Mouse (Mus musculus) forebrain, embryonic 13.5 days (tissue): Measurements from ENCODE around the gene Cilp. TPM values are rescaled to one million over a fixed set of nuclear protein-coding genes. Genes with fewer than 3 reads are reported as not detected.
"Not testable (repeated sequence)": the region's sequence is repeated elsewhere in the genome, so short reads cannot be mapped to it uniquely, and the experiment has no call there.

Source experiments
- ATAC-seq: fragments of 200-750 bp; cut with Nextera tagmentation; 2 replicates; pipeline ENCODE4 v1.8.0; 2017
- H3K27ac ChIP-seq: fragments of 300-500 bp; sonication (generic); 2 replicates; pipeline ENCODE4 v1.5.1; 2015; ENCODE audit warnings: inconsistent platforms, mild to moderate bottlenecking, moderate library complexity
- H3K27me3 ChIP-seq: fragments of 300-500 bp; sonication (generic); 2 replicates; pipeline ENCODE4 v1.6.1; 2015; ENCODE audit warnings: mild to moderate bottlenecking, inconsistent platforms
- H3K36me3 ChIP-seq: fragments of 300-500 bp; sonication (generic); 2 replicates; pipeline ENCODE4 v1.6.1; 2015; ENCODE audit warnings: mild to moderate bottlenecking, inconsistent platforms; ENCODE audit not compliant: poor library complexity, severe bottlenecking
- H3K4me1 ChIP-seq: fragments of 300-500 bp; sonication (generic); 2 replicates; pipeline ENCODE4 v1.6.1; 2015; ENCODE audit warnings: inconsistent platforms
- H3K4me2 ChIP-seq: fragments of 300-500 bp; sonication (generic); 2 replicates; pipeline ENCODE4 v1.6.1; 2015; ENCODE audit warnings: inconsistent platforms, mild to moderate bottlenecking, moderate library complexity
- H3K4me3 ChIP-seq: fragments of 300-500 bp; sonication (generic); 2 replicates; pipeline ENCODE4 v1.5.1; 2015; ENCODE audit warnings: mild to moderate bottlenecking, inconsistent platforms
- H3K9ac ChIP-seq: fragments of 300-500 bp; sonication (generic); 2 replicates; pipeline ENCODE4 v1.6.1; 2015; ENCODE audit warnings: mild to moderate bottlenecking, inconsistent platforms
- H3K9me3 ChIP-seq: fragments of 300-500 bp; sonication (generic); replicated peaks from 2 replicates; pipeline ENCODE4 v1.6.1; 2016; ENCODE audit warnings: inconsistent platforms
- WGBS: fragments of 180-500 bp; shearing (Covaris S2); methylation state at CpG from one replicate; pipeline ENCODE4 v1.1.7; 2015; 5-methylcytosine and 5-hydroxymethylcytosine counted together
- polyA plus RNA-seq: library from polyadenylated mRNA; unstranded; fragments of >200 nt; fragmentation: Nextera tagmentation; extraction: Ambion mirVana; gene quantifications from 2 replicates; pipeline ENCODE4 v1.2.1, GENCODE M21; 2015

The Cilp gene
- polyA plus RNA-seq, 1 experiment from 2014 or later, result 0.28 TPM

- no peaks in the 10 kb centered on the region for H3K36me3 ChIP-seq
- H3K27ac ChIP-seq, result peak overlapping the region; percentile 14; the same call in 1 of the 2 replicates
- 0 out of 2 replicates have a peak, but pooled peaks cover 3% of the 10 kb centered on the region for H3K27me3 ChIP-seq
- ATAC-seq, result no peak
- WGBS, result 69% methylated on average over 5 of the region's 5 CpGs
- H3K4me3 ChIP-seq, result no peak overlapping the region
- H3K4me2 ChIP-seq, result no peak overlapping the region
- H3K4me1 ChIP-seq, result peaks cover 7% of the 10 kb centered on the region; the same call in 1 of the 2 replicates
- H3K9me3 ChIP-seq, result no peaks in the 10 kb centered on the region
- 0 out of 2 replicates have a peak overlapping the region, but pooled peaks have one; percentile 28 for H3K9ac ChIP-seq
These were observed 16.7 kb downstream of the Cilp start for GRCm38 (mm10) chr9:65281536-65282151.

DNA sequence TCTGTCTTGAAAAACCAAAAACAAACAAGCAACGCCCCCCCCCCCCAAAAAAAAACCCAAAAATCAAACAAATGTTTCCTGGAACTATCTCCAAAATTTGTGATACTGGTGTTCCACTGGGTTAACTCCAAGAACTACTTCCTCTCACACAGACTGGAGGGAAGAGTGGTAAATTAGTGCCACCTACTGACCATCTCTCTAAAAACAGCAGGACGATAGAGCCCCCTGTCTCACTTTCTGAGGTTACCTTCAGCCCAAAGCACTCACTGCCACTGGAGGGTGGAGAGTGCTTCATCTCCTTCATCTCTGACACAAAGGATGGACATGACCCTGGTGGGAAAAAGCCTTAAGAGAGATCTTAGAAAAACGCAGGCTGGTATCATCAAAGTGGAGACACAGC, 18.3 kb downstream of the Cilp start:
- Histone ChIP-seq H3K27me3 (0 out of 2 replicates have a peak, but pooled peaks cover 3% of the 10 kb centered on the region), H3K9ac (no peak overlapping the region), H3K36me3 (no peaks in the 10 kb centered on the region), H3K4me1 (peaks cover 7% of the 10 kb centered on the region; the same call in 1 of the 2 replicates), H3K4me3 (no peak overlapping the region), H3K9me3 (no peaks in the 10 kb centered on the region), H3K27ac (no peak overlapping the region), H3K4me2 (no peak overlapping the region)
- WGBS, result 5% methylated on average over 3 of the region's 3 CpGs
- ATAC-seq, result peak; percentile 70

- not testable (repeated sequence) for H3K27ac ChIP-seq
- WGBS, result 90% methylated on average over 5 of the region's 5 CpGs
These were observed 23.3 kb downstream of the Cilp start for GRCm38 (mm10) chr9:65288252-65288651.

DNA sequence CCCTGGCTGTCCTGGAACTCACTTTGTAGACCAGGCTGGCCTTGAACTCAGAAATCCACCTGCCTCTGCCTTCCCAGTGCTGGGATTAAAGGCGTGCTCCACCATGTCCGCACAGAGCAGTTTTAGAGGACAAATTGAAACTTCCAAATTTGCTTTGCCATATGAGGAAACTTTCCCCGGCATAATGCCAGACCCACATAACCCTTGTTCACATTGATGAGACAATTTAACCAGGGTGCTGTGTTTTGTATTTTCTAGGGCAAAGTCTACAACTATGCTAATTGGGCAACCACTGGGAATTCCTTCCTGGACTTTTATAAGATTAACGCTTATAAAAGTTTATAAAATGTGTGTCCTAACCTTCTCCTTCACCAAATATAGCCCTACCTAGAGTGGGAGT, 25.0 kb downstream of the Cilp start:
- no peak for ATAC-seq
- Histone ChIP-seq H3K9ac (no peak overlapping the region), H3K4me1 (peaks cover 13% of the 10 kb centered on the region), H3K4me3 (no peak overlapping the region), H3K27me3 (0 out of 2 replicates have a peak, but pooled peaks cover 3% of the 10 kb centered on the region), H3K9me3 (no peaks in the 10 kb centered on the region), H3K27ac (no peak overlapping the region), H3K36me3 (no peaks in the 10 kb centered on the region), H3K4me2 (no peak overlapping the region)
- 92% methylated on average over 4 of the region's 4 CpGs for WGBS

More at GRCm38 (mm10) chr9:65288252-65288651, 23.3 kb downstream of the Cilp start:
- not testable (repeated sequence) for H3K9ac ChIP-seq, H3K36me3 ChIP-seq, H3K4me1 ChIP-seq, H3K9me3 ChIP-seq, H3K4me3 ChIP-seq, H3K4me2 ChIP-seq, ATAC-seq, H3K27me3 ChIP-seq

GRCm38 (mm10) chr9:65292421-65292820, 27.4 kb downstream of the Cilp start:
- Histone ChIP-seq H3K9me3 (no peaks in the 10 kb centered on the region), H3K4me2 (no peak overlapping the region), H3K4me3 (no peak overlapping the region), H3K4me1 (peaks cover 24% of the 10 kb centered on the region), H3K36me3 (peaks cover 9% of the 10 kb centered on the region; the same call in 1 of the 2 replicates), H3K27ac (no peak overlapping the region), H3K27me3 (no peaks in the 10 kb centered on the region), H3K9ac (no peak overlapping the region)
- no peak for ATAC-seq
- WGBS, result 92% methylated on average over 3 of the region's 3 CpGs

DNA sequence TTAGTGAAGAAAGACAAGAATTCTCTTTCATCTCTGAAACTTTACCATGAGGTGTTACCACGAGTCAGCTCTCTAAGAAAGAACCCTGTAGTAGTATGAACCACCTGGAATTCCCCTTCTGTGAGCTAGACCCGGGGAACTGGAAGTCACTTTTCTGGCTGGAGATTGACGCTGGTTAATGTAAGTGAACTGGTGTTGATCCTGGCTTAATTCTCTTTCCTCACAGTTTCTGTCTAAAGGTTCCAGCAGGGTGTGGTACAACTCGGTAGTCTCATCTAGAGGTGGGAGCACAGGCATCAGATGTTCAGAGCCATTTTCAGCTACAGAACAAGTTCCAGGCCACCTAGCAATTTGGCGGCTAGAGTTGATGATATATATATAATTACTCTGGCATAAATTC, 28.1 kb downstream of the Cilp start:
- peak overlapping the region; percentile 97 for H3K4me3 ChIP-seq

GRCm38 (mm10) chr9:65293580-65293972, 28.6 kb downstream of the Cilp start:
- Histone ChIP-seq H3K36me3 (peaks cover 16% of the 10 kb centered on the region; the same call in 1 of the 2 replicates), H3K9ac (peak overlapping the region; percentile 95), H3K4me1 (peaks cover 24% of the 10 kb centered on the region), H3K27me3 (no peaks in the 10 kb centered on the region), H3K4me2 (peak overlapping the region; percentile 85), H3K4me3 (peak overlapping the region; percentile 97), H3K27ac (peak overlapping the region; percentile 52), H3K9me3 (no peaks in the 10 kb centered on the region)
- WGBS, result 0% methylated on average over 9 of the region's 9 CpGs
- ATAC-seq, result peak; percentile 44

More for the DNA sequence above, 28.1 kb downstream of the Cilp start:
- H3K9ac ChIP-seq, result peak overlapping the region; percentile 95
- peak overlapping the region; percentile 85 for H3K4me2 ChIP-seq
- H3K27ac ChIP-seq, result 0 out of 2 replicates have a peak overlapping the region, but pooled peaks have one; percentile 52
- peaks cover 16% of the 10 kb centered on the region; the same call in 1 of the 2 replicates for H3K36me3 ChIP-seq
- WGBS, result 41% methylated on average over 5 of the region's 5 CpGs
- H3K4me1 ChIP-seq, result peaks cover 24% of the 10 kb centered on the region
- H3K27me3 ChIP-seq, result no peaks in the 10 kb centered on the region
- ATAC-seq, result no peak
- H3K9me3 ChIP-seq, result no peaks in the 10 kb centered on the region

DNA sequence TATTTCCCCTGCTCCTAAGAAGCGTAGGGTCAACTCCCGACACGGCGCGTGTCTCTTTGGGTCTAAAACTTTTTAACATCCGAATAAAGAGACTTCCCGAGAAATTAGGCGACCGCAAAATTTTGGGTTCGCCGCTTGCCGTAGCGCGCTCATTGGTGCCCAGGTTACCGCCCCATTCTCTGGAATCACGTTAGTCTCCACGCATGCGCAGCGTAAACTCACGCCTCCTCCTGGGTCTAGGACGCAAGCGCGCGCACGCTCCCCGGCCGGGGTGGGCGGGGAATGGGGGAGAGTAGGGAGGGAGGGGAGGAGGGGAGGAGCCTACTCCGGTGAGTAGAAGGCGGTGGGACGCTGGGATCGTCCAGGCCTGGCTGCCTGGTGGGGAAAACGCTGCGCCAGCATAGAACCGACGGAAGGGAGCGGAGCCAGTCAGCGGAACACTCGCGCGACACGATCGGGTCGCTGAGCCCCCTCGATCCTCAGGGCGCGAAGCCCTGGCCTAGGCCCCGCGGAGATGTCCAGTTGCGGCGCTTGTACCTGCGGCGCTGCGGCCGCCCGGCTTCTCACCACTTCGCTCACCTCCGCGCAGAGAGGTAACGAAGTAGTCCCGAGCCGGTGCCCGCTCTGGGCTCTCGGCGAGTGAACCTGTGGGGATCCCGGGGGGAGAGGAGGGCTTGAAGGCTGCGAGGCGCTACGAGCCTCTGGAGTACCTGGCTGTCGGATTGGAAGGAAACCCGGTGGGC, 29.2 kb downstream of the Cilp start, which contains the start of gene Clpx:
Clpx (plus strand) TSS at position 288 of the 743 bp plus-strand sequence.
- peaks cover 16% of the 10 kb centered on the region; the same call in 1 of the 2 replicates for H3K36me3 ChIP-seq
- peak within 1 kb of the TSS; percentile 97 for H3K4me3 ChIP-seq
- H3K27me3 ChIP-seq, result no peaks in the 10 kb centered on the region
- peak within 1 kb of the TSS; percentile 85 for H3K4me2 ChIP-seq
- peak within 1 kb of the TSS; percentile 95 for H3K9ac ChIP-seq
- H3K27ac ChIP-seq, result peak within 1 kb of the TSS; percentile 65
- no peaks in the 10 kb centered on the region for H3K9me3 ChIP-seq
- H3K4me1 ChIP-seq, result peaks cover 24% of the 10 kb centered on the region
- under 1% methylated on average over 66 of the region's 71 CpGs for WGBS
- ATAC-seq, result peak; percentile 96

DNA sequence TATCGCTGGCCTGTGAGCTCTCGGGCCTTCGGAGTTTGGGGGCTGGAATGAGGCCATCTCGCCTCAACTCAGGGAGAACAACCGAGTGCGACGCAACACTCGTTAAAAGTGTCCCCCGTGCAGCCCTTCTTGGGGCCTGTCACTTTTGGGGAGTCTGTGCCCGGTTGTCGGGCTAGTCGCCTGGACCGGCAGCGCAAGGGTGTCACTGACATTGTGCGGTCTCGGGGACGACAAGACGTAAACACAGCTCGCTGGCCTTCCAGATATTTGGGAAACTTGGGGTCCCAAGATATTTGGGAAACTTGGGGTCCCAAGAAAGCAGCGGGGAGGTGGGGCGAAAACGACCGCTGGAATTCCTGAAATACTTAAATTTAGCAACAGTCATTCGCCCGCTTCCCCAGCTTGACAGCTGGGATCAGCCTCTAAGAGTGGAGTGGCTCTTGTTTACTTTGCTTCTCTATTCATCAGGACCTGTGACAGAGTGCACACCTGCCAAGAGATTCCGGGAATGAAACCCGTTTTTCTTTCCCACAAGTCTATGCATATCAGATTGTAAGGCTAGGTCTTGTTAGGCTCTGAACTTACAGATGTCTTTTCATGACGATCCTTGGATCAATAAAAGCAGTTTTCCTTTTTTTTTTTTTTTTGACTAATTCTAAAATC, 29.9 kb downstream of the Cilp start:
- Histone ChIP-seq H3K9ac (peak overlapping the region; percentile 95), H3K27me3 (no peaks in the 10 kb centered on the region), H3K4me1 (peaks cover 24% of the 10 kb centered on the region), H3K4me2 (peak overlapping the region; percentile 85), H3K9me3 (no peaks in the 10 kb centered on the region), H3K36me3 (peaks cover 19% of the 10 kb centered on the region), H3K4me3 (peak overlapping the region; percentile 97), H3K27ac (peak overlapping the region; percentile 65; the same call in 1 of the 2 replicates)
- WGBS, result 2% methylated on average over 28 of the region's 28 CpGs
- ATAC-seq, result no peak

DNA sequence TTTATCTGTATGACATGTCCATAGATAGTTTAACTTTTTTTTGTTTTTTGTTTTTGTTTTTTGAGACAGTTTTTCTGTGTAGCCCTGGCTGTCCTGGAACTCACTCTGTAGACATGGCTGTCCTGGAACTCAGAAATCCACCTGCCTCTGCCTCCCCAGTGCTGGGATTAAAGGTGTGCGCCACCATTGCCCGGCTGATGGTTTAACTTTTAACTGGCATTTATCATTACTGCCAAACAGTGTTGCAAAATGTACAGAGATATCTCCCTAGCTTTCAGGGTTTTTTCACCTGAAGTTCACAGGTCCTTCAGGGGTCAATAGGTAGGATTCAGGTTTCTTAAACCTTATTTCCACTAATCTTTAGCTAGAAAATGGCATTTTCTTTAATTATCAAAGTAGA, 32.1 kb downstream of the Cilp start:
- Histone ChIP-seq H3K36me3 (peaks cover 39% of the 10 kb centered on the region), H3K4me2 (no peak overlapping the region), H3K9ac (no peak overlapping the region), H3K27me3 (no peaks in the 10 kb centered on the region), H3K27ac (no peak overlapping the region), H3K4me3 (no peak overlapping the region), H3K4me1 (peaks cover 24% of the 10 kb centered on the region), H3K9me3 (no peaks in the 10 kb centered on the region)
- no peak for ATAC-seq
- WGBS, result 100% methylated on average over 2 of the region's 2 CpGs

DNA sequence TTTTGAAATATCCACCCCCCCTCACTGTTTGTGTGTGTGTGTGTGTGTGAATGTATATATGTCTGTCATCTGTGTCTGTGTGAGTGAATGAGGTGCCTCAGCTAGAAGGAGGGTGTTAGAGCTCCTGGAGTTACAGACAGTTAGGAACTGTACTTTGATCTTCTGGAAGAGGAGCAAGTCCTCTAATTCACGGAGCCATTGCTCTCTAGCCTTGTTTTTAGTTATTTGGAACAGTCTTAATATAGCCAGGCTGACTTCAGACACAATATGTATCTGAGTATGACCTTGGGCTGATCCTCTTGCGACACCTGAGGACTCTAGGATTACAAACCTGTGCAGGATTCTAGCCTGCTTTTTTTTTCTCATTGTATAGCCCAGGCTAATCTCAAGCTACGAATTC, 33.8 kb downstream of the Cilp start:
- peaks cover 15% of the 10 kb centered on the region for H3K4me1 ChIP-seq
- WGBS, result 89% methylated on average over 3 of the region's 3 CpGs
- peaks cover 56% of the 10 kb centered on the region for H3K36me3 ChIP-seq
- no peak overlapping the region for H3K4me2 ChIP-seq
- H3K27ac ChIP-seq, result no peak overlapping the region
- H3K4me3 ChIP-seq, result no peak overlapping the region
- ATAC-seq, result no peak
- H3K9me3 ChIP-seq, result no peaks in the 10 kb centered on the region
- H3K27me3 ChIP-seq, result no peaks in the 10 kb centered on the region
- H3K9ac ChIP-seq, result no peak overlapping the region

DNA sequence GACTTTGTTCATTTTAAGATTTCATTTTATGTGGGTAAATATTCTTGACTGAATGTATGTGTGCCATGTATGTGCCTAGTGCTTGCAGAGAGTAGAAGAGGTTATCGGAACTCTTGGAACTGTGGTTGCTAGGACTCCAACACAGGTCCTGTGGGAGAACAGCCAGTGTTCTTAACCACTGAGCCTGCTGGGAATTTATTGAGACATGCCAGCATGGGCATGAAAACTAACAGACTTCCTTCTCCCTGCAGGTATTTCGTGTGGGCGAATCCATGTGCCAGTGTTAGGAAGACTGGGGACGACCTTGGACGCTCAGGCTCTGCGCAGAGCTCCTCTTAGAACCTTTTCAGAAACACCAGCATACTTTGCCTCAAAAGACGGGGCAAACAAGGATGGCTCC, 34.7 kb downstream of the Cilp start:
- ATAC-seq, result no peak
- peaks cover 64% of the 10 kb centered on the region for H3K36me3 ChIP-seq
- no peaks in the 10 kb centered on the region for H3K27me3 ChIP-seq
- peaks cover 15% of the 10 kb centered on the region for H3K4me1 ChIP-seq
- no peaks in the 10 kb centered on the region for H3K9me3 ChIP-seq
- no peak overlapping the region for H3K4me2 ChIP-seq
- no peak overlapping the region for H3K4me3 ChIP-seq
- H3K27ac ChIP-seq, result no peak overlapping the region
- WGBS, result 95% methylated on average over 7 of the region's 7 CpGs
- H3K9ac ChIP-seq, result no peak overlapping the region
